Mouse (Mus musculus) neural tube, embryonic 11.5 days (tissue): Measurements from ENCODE around the gene Cep290. TPM values are rescaled to one million over a fixed set of nuclear protein-coding genes. Genes with fewer than 3 reads are reported as not detected.
"Not testable (repeated sequence)": the region's sequence is repeated elsewhere in the genome, so short reads cannot be mapped to it uniquely, and the experiment has no call there.

Experiments
- ATAC-seq: fragments of 200-750 bp; cut with Nextera tagmentation; 2 replicates; pipeline ENCODE4 v1.8.0; 2017; ENCODE audit warnings: moderate number of reproducible peaks, mild to moderate bottlenecking, moderate TSS enrichment, moderate library complexity; ENCODE audit not compliant: insufficient read depth, low FRiP score, low TSS enrichment
- DNase-seq: peaks from one replicate; pipeline ENCODE4 v3.0.0-alpha.2; 2015; ENCODE audit warnings: low spot score
- H3K27ac ChIP-seq: fragments of 300-500 bp; sonication (generic); 2 replicates; pipeline ENCODE4 v1.5.1; 2014; ENCODE audit warnings: low read depth, mild to moderate bottlenecking, low read length
- H3K27me3 ChIP-seq: fragments of 300-500 bp; sonication (generic); 2 replicates; pipeline ENCODE4 v1.6.1; 2014; ENCODE audit warnings: mild to moderate bottlenecking, low read length, mixed read lengths; ENCODE audit not compliant: control insufficient read depth, insufficient read depth
- H3K36me3 ChIP-seq: fragments of 300-500 bp; sonication (generic); 2 replicates; pipeline ENCODE4 v1.6.1; 2014; ENCODE audit warnings: mild to moderate bottlenecking, low read length, moderate library complexity, mixed read lengths; ENCODE audit not compliant: control insufficient read depth, insufficient read depth
- H3K4me1 ChIP-seq: fragments of 300-500 bp; sonication (generic); 2 replicates; pipeline ENCODE4 v1.6.1; 2014; ENCODE audit warnings: low read length, mixed read lengths; ENCODE audit not compliant: control insufficient read depth, insufficient read depth
- H3K4me2 ChIP-seq: fragments of 300-500 bp; sonication (generic); 2 replicates; pipeline ENCODE4 v1.6.1; 2014; ENCODE audit warnings: low read depth, mild to moderate bottlenecking, moderate library complexity
- H3K4me3 ChIP-seq: fragments of 300-500 bp; sonication (generic); 2 replicates; pipeline ENCODE4 v1.5.1; 2014; ENCODE audit warnings: low read depth, low read length
- H3K9ac ChIP-seq: fragments of 300-500 bp; sonication (generic); 2 replicates; pipeline ENCODE4 v1.6.1; 2014; ENCODE audit warnings: mild to moderate bottlenecking, low read length
- H3K9me3 ChIP-seq: fragments of 300-500 bp; sonication (generic); 2 replicates; pipeline ENCODE4 v1.6.1; 2016; ENCODE audit warnings: low read length; ENCODE audit not compliant: control insufficient read depth
- WGBS: fragments of 180-500 bp; shearing (Covaris S2); extraction: QIAGEN DNeasy Blood & Tissue Kit; methylation state at CpG from one replicate; pipeline ENCODE4 v1.1.7; 2014; 5-methylcytosine and 5-hydroxymethylcytosine counted together
- polyA plus RNA-seq: library from polyadenylated mRNA; unstranded; fragments of >200 nt; fragmentation: Nextera tagmentation; extraction: Ambion mirVana; gene quantifications from 2 replicates; pipeline ENCODE4 v1.2.1, GENCODE M21; 2014

Cep290 gene
- polyA plus RNA-seq, 1 experiment from 2014 or later = 6.5 TPM

DNA sequence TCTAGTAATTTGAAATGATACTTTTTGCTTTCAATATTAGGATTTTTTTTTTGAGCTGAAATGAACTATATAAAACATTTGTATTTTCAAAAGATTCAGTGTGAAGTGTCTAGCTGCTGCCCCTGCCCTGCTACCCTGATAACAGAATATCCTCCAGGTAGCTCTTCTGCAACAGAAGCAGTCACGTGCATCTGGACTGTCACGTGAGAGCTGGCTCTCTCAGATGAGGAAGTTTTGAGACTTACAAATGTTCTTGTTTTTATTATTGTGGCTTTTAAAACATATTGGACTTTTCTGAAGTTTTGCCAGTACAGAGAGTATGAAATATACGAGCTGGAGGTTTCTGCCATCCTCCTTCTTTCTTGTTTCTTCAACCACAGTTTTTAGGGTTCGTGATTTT is 34.3 kb downstream of the Cep290 start:
- no peak overlapping the region for H3K27ac ChIP-seq
- no peaks in the 10 kb centered on the region for H3K9me3 ChIP-seq
- H3K36me3 ChIP-seq = no peaks in the 10 kb centered on the region
- H3K4me1 ChIP-seq = no peaks in the 10 kb centered on the region
- no peak overlapping the region for H3K4me3 ChIP-seq
- no peaks in the 10 kb centered on the region for H3K27me3 ChIP-seq
- no peak overlapping the region for H3K4me2 ChIP-seq
- WGBS = 88% methylated on average over 4 of the region's 4 CpGs
- H3K9ac ChIP-seq = no peak overlapping the region
- DNase-seq (no peak), ATAC-seq (no peak)

DNA sequence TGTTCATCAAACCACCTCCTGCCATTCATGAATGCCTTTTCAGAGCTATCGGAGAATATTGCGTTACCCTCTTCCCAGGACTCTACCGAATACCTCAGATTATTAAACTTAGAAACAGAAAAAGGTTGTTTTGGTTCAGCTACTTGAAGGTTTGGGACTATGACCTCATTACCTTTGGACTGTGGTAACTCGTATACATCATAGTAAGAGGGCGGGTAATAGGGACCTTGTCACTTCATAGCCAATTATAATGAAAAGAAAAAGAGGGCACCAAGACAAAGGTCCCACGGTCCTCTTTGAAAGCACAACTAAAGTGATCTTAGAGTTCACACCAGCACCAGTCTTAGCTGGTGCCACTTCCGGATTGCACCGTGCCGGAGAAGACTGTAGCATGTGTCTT is 35.0 kb downstream of the Cep290 start:
- Histone ChIP-seq H3K9ac (no peak overlapping the region), H3K27ac (no peak overlapping the region), H3K4me3 (no peak overlapping the region), H3K36me3 (no peaks in the 10 kb centered on the region), H3K27me3 (no peaks in the 10 kb centered on the region), H3K4me1 (no peaks in the 10 kb centered on the region), H3K4me2 (no peak overlapping the region), H3K9me3 (no peaks in the 10 kb centered on the region)
- WGBS = 94% methylated on average over 9 of the region's 9 CpGs
- ATAC-seq = no peak
- no peak for DNase-seq

DNA sequence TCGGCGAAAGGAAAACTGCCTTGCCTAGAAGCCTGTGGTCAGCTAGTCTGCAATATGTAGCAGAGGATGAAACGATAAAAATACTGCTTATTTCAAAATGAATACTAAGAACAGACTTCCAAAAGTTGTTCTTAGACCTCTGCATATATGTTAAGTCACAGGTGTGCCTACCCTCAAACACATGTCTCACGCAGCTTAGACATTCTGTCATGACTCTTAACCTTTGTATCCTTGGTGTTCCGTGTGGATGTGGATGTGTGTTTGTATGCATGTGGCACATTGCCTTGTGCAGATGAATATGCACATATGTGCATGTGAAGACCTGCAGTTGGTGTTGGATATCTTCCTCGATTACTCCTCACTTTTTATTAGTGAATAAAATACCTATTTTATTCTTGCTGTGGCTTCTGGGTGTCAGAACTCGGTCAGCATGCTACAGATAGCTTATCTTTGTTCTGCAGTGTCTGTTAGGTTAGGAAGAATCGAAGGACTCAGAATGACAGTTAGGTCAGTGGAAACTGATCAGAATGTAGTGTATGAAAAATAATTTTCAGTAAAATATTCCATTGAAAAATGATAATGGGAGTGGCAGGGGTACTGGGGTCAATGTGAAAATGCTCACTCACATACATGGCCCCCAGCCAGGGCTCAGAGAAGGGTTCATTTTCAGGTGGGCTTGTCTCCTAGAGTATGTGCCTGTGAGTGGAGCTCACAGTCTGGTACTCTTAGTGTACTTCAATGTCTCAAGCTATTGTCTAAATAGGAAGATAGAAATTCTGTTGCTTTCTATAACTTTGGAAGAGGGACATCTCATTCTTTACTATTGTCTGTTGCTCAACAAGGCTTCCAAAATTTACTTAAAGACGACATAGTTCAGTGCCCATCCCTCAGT is 37.4 kb downstream of the Cep290 start:
- Histone ChIP-seq H3K27ac (no peak overlapping the region), H3K4me2 (no peak overlapping the region), H3K4me1 (no peaks in the 10 kb centered on the region), H3K9ac (no peak overlapping the region), H3K27me3 (no peaks in the 10 kb centered on the region), H3K36me3 (no peaks in the 10 kb centered on the region), H3K9me3 (no peaks in the 10 kb centered on the region), H3K4me3 (no peak overlapping the region)
- no peak for DNase-seq
- ATAC-seq = no peak
- WGBS = 92% methylated on average over 9 of the region's 9 CpGs

DNA sequence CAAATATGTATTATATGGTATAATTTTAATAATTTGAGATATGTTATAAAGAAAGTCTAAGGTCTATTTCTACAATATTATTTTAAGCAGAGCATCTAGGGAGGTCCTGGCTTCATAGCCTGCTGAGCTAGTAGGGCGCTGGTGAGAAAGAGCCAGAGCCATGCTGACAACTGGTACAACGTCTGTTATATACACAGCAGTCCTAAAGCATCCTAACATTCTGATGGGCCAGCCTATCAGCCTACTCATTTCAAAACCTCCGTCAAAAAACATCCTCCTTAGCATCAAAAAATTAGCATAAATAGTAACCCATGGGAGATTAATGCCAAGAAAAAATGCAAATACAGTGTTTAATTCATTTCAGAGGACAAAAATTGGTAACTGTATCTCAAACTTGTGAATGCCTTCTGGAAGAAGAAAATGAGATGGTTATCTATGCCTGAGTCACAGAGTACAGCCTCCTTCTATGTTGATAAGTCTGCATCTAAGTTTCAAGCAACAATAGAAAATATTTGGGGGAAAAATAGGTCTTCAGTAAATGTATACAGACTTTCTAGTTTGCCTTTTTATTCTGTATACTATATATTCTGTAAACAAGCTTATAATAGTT is 69.3 kb downstream of the Cep290 start:
- Histone ChIP-seq H3K27ac (no peak overlapping the region), H3K4me1 (no peaks in the 10 kb centered on the region), H3K9ac (no peak overlapping the region), H3K4me2 (no peak overlapping the region), H3K36me3 (no peaks in the 10 kb centered on the region), H3K4me3 (no peak overlapping the region), H3K9me3 (no peaks in the 10 kb centered on the region), H3K27me3 (no peaks in the 10 kb centered on the region)
- DNase-seq (no peak), ATAC-seq (no peak)
- 84% methylated on average over 3 of the region's 3 CpGs for WGBS

DNA sequence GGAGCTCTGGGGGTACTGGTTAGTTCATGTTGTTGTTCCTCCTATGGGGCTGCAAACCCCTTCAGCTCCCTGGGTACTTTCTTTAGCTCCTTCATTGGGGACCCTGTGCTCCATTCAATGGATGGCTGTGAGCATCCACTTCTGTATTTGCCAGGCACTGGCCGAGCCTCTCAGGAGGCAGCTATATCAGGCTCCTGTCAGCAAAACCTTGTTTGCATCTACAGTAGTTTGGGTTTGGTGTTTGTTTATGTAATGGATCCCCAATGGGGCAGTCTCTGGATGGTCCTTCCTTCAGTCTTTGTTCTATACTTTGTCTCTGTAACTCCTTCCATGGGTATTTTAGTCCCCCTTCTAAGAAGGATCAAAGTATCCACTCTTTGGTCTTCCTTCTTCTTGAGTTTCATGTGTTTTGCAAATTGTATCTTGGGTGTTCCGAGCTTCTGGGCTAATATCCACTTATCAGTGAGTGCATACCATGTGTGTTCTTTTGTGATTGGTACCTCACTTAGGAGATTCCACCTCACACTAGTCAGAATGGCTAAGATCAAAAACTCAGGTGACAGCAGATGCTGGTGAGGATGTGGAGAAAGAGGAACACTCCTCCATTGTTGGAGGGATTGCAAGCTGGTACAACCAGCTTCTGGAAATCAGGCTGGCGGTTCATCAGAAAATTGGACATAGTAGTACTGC is 73.0 kb downstream of the Cep290 start:
- not testable (repeated sequence) for H3K4me2 ChIP-seq, H3K4me1 ChIP-seq, H3K36me3 ChIP-seq, H3K9ac ChIP-seq, H3K9me3 ChIP-seq, ATAC-seq, H3K4me3 ChIP-seq, H3K27ac ChIP-seq, DNase-seq, H3K27me3 ChIP-seq
- WGBS = 89% methylated on average over 3 of the region's 3 CpGs

DNA sequence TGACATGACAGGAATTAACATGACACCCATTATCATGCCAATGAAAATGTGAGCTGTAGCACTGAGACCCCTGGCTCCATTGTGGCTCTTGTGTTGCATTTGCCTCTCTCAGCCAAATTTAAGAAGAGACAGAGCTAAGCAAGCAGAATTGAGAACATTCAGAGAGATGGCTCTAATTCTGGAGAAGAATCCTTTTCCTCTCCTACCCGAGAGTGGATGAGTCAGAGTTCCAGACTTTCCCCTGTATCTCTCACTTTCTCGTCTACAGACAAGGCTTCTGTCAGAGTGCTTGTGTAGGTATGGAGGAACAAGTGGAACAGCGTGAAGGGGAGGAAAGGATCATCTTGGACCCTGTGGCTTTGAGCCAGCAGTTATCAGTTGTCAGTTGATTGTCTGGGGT is 76.8 kb downstream of the Cep290 start:
- Histone ChIP-seq H3K36me3 (no peaks in the 10 kb centered on the region), H3K9ac (no peak overlapping the region), H3K27ac (no peak overlapping the region), H3K4me2 (no peak overlapping the region), H3K27me3 (no peaks in the 10 kb centered on the region), H3K4me3 (no peak overlapping the region), H3K4me1 (no peaks in the 10 kb centered on the region), H3K9me3 (no peaks in the 10 kb centered on the region)
- 85% methylated on average over 3 of the region's 3 CpGs for WGBS
- ATAC-seq (no peak), DNase-seq (no peak)

DNA sequence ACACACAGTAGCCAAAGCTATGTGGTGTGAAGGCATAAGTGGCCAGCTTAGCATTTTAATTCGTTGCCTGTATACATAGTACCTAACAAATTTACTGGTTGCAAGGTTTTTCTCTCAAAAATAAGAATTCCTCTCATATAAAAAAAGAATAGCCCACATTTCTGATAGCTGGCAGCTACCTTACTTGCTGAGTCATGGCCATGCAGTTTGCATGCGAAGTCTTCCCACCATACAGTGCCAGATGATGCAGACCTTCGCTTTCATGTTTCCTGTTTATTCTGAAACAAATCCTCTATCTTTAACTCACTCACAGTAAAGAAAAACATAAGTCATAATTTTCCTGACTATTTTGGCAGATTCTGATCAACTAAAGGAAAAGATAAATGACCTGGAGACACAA is 84.3 kb downstream of the Cep290 start:
- 93% methylated on average over 3 of the region's 3 CpGs for WGBS

DNA sequence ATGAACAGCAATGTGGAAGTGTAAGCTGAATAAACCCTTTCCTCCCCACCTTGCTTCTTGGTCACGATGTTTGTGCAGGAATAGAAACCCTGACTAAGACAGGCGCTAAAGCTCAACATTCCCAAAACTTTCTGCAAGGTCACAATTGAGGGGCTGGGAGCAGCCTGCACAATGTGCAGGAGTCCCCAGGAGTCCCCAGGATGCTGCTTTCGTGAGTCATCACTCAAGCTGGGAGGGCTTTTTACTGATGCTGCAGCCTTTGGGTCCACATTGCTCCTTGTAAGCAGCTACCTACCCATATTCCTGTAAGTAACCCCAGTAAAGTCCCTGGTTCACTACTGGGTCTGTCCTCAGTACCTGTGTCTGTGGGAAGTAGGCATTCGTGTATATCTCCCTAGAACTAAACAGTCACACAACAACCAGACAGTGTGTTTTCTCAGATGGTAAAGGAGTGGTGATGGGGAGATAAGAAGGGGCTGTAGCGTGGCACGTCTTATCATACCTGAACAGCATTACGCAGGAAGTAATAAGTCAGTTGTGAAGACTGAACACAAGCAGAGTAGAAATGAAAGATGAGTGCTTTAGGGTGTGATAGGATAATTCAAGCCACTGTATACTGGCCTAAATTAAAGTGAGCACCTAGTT is 87.3 kb downstream of the Cep290 start:
- H3K9me3 ChIP-seq = no peaks in the 10 kb centered on the region
- DNase-seq = no peak
- no peak for ATAC-seq
- no peaks in the 10 kb centered on the region for H3K36me3 ChIP-seq
- H3K4me2 ChIP-seq = no peak overlapping the region
- H3K27ac ChIP-seq = no peak overlapping the region
- H3K27me3 ChIP-seq = no peaks in the 10 kb centered on the region
- no peak overlapping the region for H3K9ac ChIP-seq
- H3K4me1 ChIP-seq = no peaks in the 10 kb centered on the region
- no peak overlapping the region for H3K4me3 ChIP-seq
- WGBS = 93% methylated on average over 7 of the region's 7 CpGs

More for the DNA sequence above, 84.3 kb downstream of the Cep290 start:
- Histone ChIP-seq H3K9me3 (no peaks in the 10 kb centered on the region), H3K9ac (no peak overlapping the region), H3K36me3 (no peaks in the 10 kb centered on the region), H3K27me3 (no peaks in the 10 kb centered on the region), H3K4me3 (no peak overlapping the region), H3K4me2 (no peak overlapping the region), H3K4me1 (no peaks in the 10 kb centered on the region), H3K27ac (no peak overlapping the region)
- DNase-seq (no peak), ATAC-seq (no peak)
